Mouse (Mus musculus) macrophage (primary cell): ENCODE measurements around the gene Padi4. TPM values are rescaled to one million over a fixed set of nuclear protein-coding genes. Genes with fewer than 3 reads are reported as not detected.

Source experiments
- H3K27ac ChIP-seq: fragments of 350-480 bp; formaldehyde crosslinking; 2 replicates; pipeline ENCODE4 v1.9.0; 2021
- H3K36me3 ChIP-seq: fragments of 350-480 bp; formaldehyde crosslinking; 2 replicates; pipeline ENCODE4 v1.9.0; 2021; ENCODE audit errors: inconsistent target
- H3K4me3 ChIP-seq: fragments of 350-480 bp; formaldehyde crosslinking; 2 replicates; pipeline ENCODE4 v1.9.0; 2021; ENCODE audit errors: inconsistent target
- H3K79me2 ChIP-seq: fragments of 350-480 bp; formaldehyde crosslinking; 2 replicates; pipeline ENCODE4 v1.9.0; 2021; ENCODE audit errors: inconsistent target
- WGBS: methylation state at CpG from one replicate; pipeline ENCODE4 v1.1.7; 2026; ENCODE audit warnings: inconsistent platforms; ENCODE audit not compliant: missing documents; 5-methylcytosine and 5-hydroxymethylcytosine counted together
- polyA plus RNA-seq: library from polyadenylated mRNA; stranded (reverse); fragments of 250-400 nt; gene quantifications from 3 replicates; pipeline ENCODE4 v1.2.4, GENCODE M21; 2018; ENCODE audit warnings: inconsistent platforms

Gene Padi4
- polyA plus RNA-seq, 1 experiment from 2014 or later: 3.2 TPM

DNA sequence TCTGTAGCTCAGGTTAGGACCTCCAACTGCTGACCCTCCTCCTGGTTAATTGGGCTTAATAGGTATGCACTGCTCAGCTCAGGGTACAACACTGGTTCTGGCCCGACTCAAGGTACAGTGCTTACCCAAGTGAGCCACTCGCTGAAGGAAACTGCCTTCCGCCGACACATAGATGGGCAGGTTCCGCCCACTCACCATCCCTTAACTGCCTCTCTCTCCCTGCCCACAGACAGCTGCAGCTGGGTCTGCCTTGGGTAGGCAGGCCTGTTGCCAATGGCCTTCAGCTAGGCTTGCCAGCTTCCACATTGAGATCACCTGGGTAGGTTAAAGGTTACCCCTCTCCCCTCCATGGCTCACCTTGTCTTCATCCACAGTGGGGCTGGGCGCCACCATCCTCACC lies 32.6 kb downstream of the Padi4 start:
- 53% methylated on average over 6 of the region's 6 CpGs for WGBS
- no peaks in the 10 kb centered on the region for H3K36me3 ChIP-seq
- no peak overlapping the region for H3K4me3 ChIP-seq
- no peak overlapping the region for H3K27ac ChIP-seq
- no peaks in the 10 kb centered on the region for H3K79me2 ChIP-seq

- H3K27ac ChIP-seq: no peak overlapping the region
- H3K79me2 ChIP-seq: no peaks in the 10 kb centered on the region
- 33% methylated on average over 11 of the region's 11 CpGs for WGBS
- no peak overlapping the region for H3K4me3 ChIP-seq
- no peaks in the 10 kb centered on the region for H3K36me3 ChIP-seq
Measured at GRCm38 (mm10) chr4:140740655-140741054, 33.4 kb downstream of the Padi4 start.

GRCm38 (mm10) chr4:140732871-140733270 lies 41.2 kb downstream of the Padi4 start:
- WGBS: 87% methylated on average over 7 of the region's 7 CpGs
- Histone ChIP-seq H3K79me2 (no peaks in the 10 kb centered on the region), H3K27ac (no peak overlapping the region), H3K4me3 (no peak overlapping the region), H3K36me3 (no peaks in the 10 kb centered on the region)

GRCm38 (mm10) chr4:140731654-140732053 lies 42.4 kb downstream of the Padi4 start:
- WGBS: 87% methylated on average over 4 of the region's 4 CpGs
- no peak overlapping the region for H3K27ac ChIP-seq
- H3K36me3 ChIP-seq: no peaks in the 10 kb centered on the region
- H3K79me2 ChIP-seq: no peaks in the 10 kb centered on the region
- no peak overlapping the region for H3K4me3 ChIP-seq

DNA sequence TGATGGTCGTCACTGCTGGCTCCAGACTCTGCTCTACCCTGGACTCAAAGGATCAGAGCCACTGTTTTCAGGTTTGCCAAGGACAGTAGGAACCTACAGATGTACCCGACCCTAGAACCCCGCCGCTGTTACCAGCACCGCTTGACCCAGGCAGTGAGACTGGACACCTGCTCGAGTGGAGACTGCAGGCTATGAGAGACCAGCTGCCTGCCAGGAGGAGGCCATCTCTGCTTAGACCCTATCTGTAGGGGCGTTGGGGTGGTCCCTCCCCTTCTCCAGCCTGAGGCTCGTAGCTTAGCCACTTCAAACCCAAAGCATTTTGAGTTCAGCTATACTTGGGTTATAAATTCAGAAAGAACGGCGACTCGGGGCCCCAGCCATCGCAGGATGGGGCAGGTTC lies 47.1 kb downstream of the Padi4 start:
- no peak overlapping the region for H3K4me3 ChIP-seq
- no peak overlapping the region for H3K27ac ChIP-seq
- peaks cover 9% of the 10 kb centered on the region; the same call in 1 of the 2 replicates for H3K36me3 ChIP-seq
- H3K79me2 ChIP-seq: no peaks in the 10 kb centered on the region
- WGBS: 92% methylated on average over 11 of the region's 12 CpGs

DNA sequence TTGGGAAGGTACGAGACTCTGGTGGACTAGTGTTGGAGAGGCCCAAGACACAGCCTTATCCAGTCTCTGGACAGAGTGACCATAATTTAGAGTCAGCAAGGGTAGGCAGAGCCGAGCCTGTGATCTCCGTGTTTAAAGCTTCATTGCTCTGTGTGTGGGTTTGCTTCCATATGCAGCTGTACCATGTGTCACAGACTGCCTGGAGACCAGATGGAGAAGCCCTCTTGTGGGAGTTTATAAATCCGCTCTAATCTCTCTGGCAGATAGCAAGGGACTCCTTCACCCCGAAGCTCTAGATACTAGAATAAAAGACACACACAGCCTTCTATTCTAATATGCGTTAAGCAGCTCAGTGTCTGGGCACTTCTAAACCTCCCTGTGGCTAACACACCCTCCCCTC lies 49.3 kb downstream of the Padi4 start:
- WGBS: 86% methylated on average over 6 of the region's 6 CpGs
- H3K4me3 ChIP-seq: no peak overlapping the region
- H3K36me3 ChIP-seq: peaks cover 30% of the 10 kb centered on the region
- H3K27ac ChIP-seq: no peak overlapping the region
- no peaks in the 10 kb centered on the region for H3K79me2 ChIP-seq

DNA sequence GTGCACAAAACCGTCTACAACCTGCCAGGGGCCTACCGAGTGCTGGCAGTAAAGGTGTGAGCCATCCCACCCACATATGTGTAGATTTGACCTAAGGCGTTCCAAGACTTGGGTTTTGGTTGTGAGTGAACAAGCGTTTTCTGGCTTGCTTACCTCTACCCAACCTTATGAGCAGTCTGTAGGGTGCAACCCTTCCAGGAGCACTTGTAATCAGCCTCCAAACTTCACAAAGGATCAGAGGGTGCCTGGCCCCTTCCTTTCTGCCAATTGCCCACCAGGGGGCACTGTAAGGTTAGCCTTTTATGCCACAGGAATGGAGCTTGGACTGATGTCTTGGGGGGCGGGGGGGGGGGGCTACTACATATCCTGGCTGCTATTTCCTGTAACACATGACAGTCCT lies 50.2 kb downstream of the Padi4 start:
- H3K79me2 ChIP-seq: no peaks in the 10 kb centered on the region
- H3K4me3 ChIP-seq: no peak overlapping the region
- peaks cover 32% of the 10 kb centered on the region for H3K36me3 ChIP-seq
- 77% methylated on average over 5 of the region's 5 CpGs for WGBS
- H3K27ac ChIP-seq: no peak overlapping the region

GRCm38 (mm10) chr4:140723192-140723591 lies 50.8 kb downstream of the Padi4 start:
- H3K36me3 ChIP-seq: peaks cover 38% of the 10 kb centered on the region
- no peak overlapping the region for H3K27ac ChIP-seq
- WGBS: 85% methylated on average over 9 of the region's 9 CpGs
- no peaks in the 10 kb centered on the region for H3K79me2 ChIP-seq
- H3K4me3 ChIP-seq: no peak overlapping the region

DNA sequence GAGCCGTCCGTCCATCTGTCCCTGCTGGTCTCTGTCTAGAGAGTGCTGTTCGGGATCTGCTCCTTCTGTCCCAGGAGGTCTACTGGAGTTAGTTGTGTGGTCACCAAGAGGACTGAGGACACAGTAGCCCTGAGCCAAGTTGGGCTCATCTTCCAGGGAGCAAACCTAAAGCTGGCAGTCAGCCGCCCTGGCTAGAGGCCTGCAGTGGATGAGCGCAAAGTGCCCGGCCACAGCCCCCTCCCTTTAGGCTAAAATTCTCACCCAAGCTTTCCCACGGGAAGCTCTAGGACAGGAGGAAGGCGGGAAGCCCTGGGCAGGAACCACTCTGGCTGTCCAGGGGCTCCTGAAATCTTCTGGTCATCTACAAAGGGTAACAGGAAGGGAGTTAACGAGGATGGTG lies 51.3 kb downstream of the Padi4 start:
- no peaks in the 10 kb centered on the region for H3K79me2 ChIP-seq
- no peak overlapping the region for H3K27ac ChIP-seq
- H3K4me3 ChIP-seq: no peak overlapping the region
- WGBS: 94% methylated on average over 9 of the region's 9 CpGs
- H3K36me3 ChIP-seq: peaks cover 43% of the 10 kb centered on the region

DNA sequence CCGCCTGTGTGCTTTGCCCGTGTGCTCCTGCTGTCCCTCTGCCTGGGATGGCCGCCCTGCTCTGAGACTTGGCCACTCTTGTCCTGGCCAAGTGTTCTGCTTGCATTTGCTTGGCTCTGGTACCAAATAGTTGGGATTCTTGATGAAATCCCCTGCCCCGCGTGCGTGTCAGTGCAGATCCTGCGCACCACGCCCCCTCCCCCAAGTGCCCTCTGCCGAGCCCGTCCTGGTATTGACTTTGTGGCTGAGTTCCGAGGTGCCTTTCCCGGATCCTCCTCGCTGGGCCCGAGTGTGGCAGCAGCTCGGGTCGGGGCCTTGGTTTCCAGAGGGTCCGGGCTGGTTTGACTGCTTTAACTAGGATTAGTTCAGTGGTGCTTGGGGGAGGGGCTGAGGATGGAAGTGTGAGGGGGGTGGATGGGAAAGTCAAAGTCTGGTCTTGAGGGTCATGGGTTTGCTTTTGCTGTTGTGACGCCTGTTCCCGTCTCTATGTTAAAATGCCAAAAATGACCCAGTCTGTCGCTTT lies 52.0 kb downstream of the Padi4 start:
- Histone ChIP-seq H3K79me2 (no peaks in the 10 kb centered on the region), H3K27ac (no peak overlapping the region), H3K36me3 (peaks cover 46% of the 10 kb centered on the region), H3K4me3 (no peak overlapping the region)
- WGBS: 97% methylated on average over 18 of the region's 20 CpGs

DNA sequence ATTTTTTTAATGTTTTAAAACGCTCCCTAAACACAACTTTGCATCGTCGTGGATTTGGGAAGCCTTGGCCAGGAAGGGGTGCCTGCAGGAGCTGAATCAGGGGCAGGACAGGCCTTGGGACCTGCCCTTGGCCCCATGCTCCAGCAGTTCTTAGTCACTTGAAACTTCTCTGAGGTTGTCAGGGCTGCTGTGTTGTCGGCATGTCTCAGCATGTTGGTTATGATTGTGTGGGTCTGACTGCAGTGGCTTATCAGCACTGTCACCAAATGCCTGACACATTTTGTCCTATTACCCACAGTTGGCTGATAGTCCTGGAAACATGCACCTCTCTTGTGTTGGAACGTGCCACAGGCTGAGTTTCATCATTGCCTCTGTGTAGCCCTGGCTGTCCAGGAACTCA lies 53.9 kb downstream of the Padi4 start:
- no peak overlapping the region for H3K4me3 ChIP-seq
- H3K79me2 ChIP-seq: no peaks in the 10 kb centered on the region
- 91% methylated on average over 5 of the region's 5 CpGs for WGBS
- H3K27ac ChIP-seq: no peak overlapping the region
- peaks cover 66% of the 10 kb centered on the region for H3K36me3 ChIP-seq

GRCm38 (mm10) chr4:140718436-140718835 lies 55.6 kb downstream of the Padi4 start:
- no peak overlapping the region for H3K4me3 ChIP-seq
- H3K27ac ChIP-seq: no peak overlapping the region
- 86% methylated on average over 9 of the region's 9 CpGs for WGBS
- H3K79me2 ChIP-seq: no peaks in the 10 kb centered on the region
- peaks cover 73% of the 10 kb centered on the region for H3K36me3 ChIP-seq

DNA sequence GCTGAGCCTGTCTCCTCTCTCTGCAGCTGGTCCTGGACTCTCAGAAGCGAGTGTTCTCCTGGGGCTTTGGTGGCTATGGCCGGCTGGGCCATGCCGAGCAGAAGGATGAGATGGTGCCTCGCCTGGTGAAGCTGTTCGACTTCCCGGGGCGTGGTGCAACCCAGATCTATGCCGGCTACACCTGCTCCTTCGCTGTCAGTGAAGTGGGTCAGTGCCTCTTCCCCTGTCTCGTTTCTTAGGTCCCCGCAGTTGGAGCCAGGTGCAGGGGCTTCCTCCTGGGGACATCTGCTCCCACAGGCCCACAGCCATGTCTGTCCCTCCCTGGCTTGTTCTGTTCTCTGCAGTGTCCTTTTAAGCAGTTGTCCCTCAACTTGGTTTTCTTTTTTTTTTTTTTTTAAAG lies 57.0 kb downstream of the Padi4 start:
- H3K79me2 ChIP-seq: no peaks in the 10 kb centered on the region
- no peak overlapping the region for H3K4me3 ChIP-seq
- 93% methylated on average over 10 of the region's 11 CpGs for WGBS
- H3K36me3 ChIP-seq: peaks cover 76% of the 10 kb centered on the region
- no peak overlapping the region for H3K27ac ChIP-seq

DNA sequence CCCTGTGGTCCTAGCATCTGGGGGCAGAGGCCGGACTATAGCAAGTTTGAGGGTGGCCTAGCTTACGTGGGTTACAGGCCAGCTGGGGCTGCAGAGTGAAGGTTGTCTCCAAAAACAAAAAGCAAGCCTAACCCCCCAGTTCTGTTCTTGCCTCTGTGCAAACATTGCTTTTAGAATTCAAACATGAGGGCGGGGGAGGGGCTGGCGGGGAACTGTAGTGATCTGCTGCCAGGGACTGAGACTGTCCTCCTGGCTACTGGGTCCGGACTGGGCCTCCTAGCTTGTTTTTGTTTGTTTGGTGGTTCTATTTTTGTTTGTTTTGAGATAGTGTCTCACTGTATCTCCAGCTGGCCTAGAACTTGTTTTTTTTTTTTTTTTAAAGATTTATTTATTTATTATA lies 59.5 kb downstream of the Padi4 start:
- 95% methylated on average over 5 of the region's 5 CpGs for WGBS
- no peak overlapping the region for H3K27ac ChIP-seq
- no peak overlapping the region for H3K4me3 ChIP-seq
- peaks cover 74% of the 10 kb centered on the region for H3K36me3 ChIP-seq
- H3K79me2 ChIP-seq: peaks cover 7% of the 10 kb centered on the region; the same call in 1 of the 2 replicates

DNA sequence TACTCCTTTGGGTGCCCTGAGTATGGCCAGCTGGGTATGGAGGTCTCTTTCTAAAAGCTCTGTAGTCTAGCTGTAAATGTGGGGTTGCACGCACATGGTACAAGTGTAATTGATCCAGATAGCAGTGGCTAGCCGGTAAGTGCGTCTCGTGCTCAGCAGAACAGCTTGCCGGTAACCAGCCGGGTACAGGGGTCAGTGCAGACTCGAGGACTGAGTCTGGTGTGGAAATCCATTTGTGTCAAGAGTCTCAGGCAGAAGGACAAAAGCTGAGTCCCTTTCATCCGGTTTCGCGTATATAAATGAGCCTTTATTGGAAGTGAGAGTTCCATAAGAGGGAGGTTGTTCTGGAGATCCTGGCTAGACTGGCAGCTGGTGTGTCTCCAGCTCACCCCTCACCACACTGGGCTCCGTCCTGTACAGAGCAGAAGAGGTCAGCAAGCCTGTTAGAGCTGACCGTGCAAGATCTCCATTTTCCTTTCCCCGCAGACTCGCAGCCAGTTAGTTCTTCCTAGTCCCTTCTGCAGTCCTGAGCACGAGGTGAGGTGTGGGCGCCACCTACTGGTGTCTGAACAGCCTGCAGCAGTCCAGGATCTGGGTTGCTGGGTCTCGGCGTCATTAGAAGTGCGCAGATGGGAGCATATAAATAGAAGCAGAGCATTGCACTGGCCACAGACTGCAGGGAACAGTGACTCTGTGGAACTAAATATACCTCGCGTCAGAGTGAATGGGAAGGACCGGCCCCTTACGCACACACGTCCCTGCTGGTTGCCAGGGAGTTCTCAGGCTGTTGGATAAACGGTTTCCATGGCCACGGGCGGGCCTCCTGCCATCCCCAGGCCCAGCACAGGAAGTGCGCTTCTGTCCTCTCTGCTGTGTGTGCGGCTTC lies 60.3 kb downstream of the Padi4 start:
- H3K79me2 ChIP-seq: peaks cover 16% of the 10 kb centered on the region; the same call in 1 of the 2 replicates
- no peak overlapping the region for H3K4me3 ChIP-seq
- WGBS: 57% methylated on average over 27 of the region's 29 CpGs
- H3K27ac ChIP-seq: no peak overlapping the region
- peaks cover 80% of the 10 kb centered on the region for H3K36me3 ChIP-seq
